Mouse (Mus musculus) adipocyte (in vitro differentiated cells): ENCODE measurements around the gene Kremen2.
A peak's percentile ranks its signal among the peaks of the same experiment; 100 is the strongest.

ENCODE experiments used
- DNase-seq: peaks from one replicate; pipeline ENCODE4 v3.0.0-alpha.2; 2016; ENCODE audit warnings: low spot score

The Kremen2 gene

DNA sequence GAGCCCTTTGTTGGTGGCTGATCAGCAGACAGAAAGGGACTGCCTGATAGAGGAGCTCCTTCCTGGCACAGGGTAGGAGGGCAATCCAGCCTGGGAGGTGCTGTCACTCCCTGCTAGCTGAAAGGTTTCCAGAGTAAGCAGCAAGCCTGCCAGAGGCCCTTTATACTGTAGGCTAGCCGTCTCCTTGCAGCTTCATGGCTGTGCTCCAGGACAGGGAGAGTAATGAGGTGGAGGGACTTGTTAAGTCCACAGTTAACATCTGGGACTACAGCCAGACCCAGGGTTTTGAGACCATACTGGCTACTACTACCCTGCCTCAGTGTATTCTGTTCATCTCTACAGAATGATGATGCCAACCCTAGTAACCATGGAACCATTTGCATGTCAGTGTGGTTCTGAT lies 11.3 kb downstream of the Kremen2 start:
- peak; percentile 97 for DNase-seq

DNA sequence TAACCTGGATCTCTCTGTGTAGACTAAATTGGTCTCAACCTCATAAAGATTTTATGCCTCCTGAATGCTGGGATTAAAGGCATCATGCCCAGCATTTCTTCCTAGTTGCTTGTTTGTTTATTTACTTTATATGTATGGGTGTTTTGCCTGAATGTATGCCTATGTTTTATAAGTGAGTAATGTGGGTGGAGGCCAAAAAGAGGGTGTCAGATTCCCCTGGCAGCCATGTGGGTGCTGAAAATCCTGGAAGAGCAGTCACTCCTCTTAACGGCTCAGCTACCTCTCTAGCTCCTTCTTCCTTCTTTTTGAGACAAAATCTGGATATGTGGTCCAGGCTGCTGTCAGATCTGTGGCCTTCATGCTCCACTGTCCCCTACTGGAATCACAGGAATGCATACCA lies 15.2 kb downstream of the Kremen2 start:
- peak; percentile 35 for DNase-seq

DNA sequence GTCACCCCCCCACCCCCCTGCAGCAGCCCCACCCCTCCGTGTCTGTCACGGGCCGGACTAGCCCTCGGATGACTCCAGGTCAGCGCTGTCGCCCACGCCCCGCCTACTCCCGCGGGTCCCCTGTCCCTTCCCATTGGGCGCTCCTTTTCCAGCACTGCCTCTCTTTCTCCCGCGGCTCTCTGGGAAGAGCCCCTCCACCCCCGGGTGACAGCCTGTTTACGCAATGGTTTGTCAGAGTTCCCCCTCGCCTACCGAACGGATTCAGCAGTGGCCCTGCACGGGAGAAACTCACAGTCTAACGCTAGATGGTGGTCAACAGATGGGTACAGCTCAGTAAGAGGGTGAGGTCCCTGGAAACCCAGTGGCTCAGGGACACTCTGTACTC lies 18.9 kb downstream of the Kremen2 start:
- DNase-seq: peak; percentile 84

DNA sequence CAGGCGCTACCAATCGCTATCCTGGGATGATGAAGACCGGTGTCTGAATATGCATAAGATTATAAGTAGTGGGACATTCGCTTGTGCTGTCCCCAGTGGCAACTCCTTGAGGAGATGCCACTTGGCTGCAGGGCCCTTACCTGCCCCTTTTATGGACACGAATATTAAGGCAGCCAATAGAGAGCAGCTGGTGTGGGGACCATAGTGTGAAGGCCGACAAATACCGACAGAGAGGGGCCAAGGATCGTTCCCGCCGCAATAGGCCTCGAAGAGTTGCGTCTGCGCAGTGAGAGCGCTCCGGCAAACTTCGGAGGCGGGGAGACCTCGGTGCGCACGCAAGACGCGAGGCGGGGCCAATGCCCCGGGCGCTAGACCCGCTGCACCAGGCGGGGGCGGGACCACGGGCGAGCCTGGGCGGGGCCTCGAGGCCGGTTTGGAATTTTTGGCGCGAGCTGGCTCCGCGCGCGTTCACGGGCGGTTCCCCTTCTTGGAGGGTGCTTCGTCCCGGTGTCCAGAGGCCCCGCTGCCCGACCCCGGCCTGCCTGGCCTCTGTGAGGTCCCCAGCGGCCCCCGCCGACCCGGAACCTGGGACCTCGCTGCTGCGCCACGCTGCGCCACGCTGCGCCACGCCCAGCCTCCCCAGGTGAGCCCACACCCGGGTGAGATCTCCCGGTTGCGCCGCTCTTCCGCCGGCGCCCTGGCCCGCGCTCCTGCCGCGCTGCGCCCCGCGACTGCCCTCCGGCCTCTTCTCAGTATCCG lies 19.5 kb downstream of the Kremen2 start, which contains the start of gene Pkmyt1:
TSS of gene Pkmyt1 (plus strand) at position 338 of the 759 bp plus-strand sequence.
- DNase-seq: peak; percentile 97

DNA sequence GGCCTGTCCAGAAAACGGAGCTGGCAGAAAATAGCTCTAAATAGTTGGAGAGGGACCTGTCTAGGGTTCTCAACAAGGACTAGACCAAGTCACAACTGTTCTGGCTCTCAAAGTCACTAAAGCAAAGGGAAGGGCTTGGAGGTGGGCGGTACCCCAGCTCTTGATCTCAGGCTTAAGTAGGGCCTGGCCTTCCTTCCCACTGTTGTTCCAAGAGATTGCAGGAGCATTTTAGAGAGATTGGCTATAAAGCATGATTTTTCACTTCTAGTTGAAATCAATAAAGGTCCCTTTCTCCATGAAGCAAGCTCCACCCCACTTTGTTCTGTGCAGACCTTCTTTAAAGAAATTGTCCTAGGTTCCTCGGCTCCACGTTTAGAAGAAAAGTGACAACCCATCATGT lies 20.2 kb downstream of the Kremen2 start:
- peak; percentile 38 for DNase-seq

DNA sequence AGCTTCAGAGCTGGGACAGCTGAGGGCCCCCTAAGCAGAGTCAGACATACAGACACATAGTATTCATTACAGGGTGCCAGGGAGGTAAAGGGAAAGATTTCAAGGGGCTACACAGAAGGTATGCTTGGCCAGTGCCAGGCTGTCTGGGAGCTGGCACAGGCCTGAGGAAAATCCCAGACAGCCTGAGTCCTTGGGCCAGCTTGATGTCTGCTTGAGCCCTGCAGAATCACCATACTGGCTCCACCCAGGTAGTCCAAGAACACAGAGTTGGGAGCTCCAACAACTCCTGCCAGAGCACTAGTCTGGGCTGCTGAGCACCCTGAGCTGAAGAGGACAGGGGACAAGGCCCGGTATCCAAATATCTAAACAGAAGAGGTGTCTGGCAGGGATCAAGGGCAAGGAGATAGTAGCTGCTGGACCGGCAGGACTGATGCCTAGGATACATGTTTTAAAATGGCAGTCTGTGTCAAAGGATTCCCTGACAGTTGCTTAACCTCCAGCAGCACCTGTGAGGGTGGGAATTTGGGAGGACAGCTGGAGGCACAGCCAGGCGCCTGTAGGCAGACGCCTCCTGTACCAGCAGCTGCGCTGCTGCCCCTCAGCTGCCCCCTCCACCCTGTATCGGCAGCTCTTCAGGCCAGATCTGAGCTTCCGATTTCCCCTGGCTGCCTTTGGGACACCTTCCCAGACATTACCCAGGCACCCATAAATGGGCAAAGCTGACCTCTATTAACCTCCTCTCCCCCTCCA lies 23.1 kb downstream of the Kremen2 start, which contains the start of gene 1520401A03Rik:
TSS of gene 1520401A03Rik (minus strand) at position 408 of the 750 bp plus-strand sequence.
- no peak for DNase-seq

DNA sequence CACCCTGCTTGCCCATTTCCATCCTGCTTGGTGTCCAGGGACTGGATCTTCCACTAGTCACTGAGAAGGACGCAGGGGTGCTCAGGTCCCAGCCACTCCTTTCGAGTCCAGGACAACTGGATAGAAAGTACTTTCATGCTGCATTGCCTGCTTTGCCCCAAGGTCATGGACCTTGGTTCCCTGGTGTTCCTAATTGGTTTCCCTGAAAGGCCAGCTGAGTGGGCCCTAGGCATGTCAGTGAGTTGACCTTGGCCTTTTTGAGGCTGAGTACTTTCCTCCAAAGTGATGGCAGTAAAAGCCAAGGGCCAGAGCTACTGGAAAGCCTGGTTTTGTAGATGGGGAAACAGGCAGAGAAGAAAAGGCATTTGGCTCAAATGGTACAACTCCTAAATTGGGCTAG lies 23.7 kb downstream of the Kremen2 start:
- DNase-seq: no peak

DNA sequence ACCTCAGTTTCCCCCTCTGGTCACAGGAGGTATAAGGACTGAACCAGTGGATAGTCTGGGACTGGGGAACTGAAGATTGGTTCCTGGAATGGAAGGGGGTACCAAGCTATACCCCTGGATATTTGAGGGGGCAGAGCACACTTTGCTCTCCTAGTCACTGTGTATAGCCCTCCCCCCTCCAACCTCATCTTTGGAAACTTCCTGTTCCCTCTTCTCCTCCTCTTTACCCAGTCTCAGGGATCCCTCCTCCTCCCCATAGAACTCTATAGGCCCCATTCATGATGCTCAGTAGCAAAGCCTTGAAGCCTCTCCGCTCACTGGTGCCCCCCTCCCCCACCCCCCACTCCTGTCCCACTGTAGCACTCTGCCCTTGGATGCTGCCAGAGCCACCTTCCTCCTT lies 26.2 kb downstream of the Kremen2 start:
- DNase-seq: no peak

DNA sequence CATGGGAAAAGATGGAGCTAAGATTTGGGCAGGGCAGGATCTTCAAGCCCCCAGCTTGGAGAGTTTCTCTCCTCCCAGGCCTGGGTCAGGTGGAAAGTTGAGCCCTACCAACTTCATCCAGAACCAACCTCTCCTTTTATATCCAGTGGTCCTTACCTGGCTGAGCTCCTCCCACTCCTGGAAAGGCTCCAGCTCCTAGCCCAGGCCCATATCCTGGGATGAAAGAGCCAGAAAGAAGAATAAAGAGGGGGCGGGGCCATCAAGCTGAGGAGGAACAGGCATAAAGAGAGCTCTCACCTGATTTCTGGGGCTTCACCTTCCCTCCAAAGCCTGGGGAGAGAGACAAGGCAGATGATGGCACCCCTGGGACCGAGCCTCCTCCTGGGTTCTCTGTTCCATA lies 28.6 kb downstream of the Kremen2 start:
- no peak for DNase-seq

DNA sequence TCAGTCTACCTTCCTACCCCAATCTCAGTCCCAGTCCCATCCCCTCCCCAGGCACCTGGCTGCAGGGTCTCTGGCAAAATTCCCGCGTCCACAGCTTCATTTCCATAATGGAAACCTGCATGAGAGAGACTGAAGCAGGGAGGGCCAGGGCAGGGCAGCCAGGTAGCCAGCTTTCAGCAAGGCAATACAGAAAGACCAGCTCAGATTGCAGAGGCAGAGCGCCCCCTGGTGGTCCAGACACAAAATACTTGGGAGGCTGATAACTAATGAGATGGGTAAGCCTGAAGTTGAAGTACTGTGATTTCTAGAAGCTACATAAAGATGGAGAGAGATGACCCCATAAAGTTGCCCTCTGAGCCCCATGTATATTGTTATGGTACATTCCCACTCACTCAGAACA lies 39.4 kb downstream of the Kremen2 start:
- DNase-seq: peak; percentile 78

DNA sequence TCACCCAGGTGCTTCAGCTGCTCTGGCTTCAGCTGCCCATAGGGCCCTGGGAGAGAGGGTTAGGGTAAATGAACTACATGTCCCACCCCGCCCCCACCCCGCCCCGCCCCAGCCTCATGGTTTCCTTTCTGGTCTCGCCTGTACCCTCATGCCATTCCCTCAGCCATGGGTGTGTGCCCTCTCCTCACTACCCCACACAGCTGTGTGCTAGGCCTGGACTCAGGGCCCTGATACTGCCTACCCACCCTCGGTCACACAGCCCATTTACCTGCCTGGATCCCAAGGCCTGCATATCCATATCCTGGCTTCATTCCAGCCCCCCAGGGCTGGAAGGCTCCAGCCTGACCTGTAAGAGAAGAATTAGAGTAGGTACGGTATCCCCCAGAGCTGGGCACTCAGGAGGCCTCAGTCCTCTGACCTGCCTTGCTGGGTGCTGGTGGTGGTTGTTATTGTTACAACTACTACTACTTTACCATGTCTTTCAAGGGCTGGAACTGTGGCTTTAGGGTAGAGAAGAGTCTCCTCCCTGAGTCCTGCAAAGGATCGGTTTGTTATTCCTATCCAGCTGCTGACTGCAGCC lies 40.0 kb downstream of the Kremen2 start:
- no peak for DNase-seq

DNA sequence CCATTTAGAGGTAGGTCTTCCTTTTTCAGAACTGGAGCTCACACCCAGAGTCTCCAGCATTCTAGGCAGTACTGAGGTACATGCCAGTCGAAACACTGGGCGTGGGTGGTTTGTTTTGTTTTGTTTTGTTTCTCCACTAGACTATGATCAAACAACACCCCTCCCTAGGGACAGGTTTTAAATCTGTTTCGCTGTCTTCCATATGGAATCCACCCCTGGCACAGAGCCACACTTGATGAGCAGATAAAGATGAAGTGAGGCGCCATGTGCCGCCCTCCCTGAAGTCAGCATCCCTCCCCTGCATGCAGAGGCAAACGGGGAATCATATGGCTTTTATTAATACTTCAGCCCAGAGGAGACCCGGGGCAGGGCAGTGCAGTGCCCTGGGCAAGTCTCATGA lies 40.9 kb downstream of the Kremen2 start:
- DNase-seq: no peak

DNA sequence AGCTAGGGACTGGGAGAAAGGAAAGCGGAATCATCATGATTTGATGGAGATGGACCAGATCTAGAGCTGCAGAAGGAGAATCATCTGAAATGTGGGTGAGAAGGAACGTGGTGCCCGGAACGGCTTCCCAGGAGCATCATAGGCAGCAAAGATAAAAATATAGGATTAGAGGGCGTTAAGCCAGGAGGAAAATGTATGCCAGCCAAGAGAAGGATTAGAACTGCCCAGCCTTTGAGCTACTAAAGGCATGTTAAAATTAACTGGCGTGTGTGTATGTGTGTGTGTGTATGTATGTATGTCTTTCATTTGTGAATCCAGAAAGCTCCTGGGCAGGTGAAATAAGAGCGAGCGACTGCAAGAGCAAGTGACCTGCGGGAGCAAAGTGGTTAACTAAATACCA lies 42.3 kb downstream of the Kremen2 start:
- no peak for DNase-seq

DNA sequence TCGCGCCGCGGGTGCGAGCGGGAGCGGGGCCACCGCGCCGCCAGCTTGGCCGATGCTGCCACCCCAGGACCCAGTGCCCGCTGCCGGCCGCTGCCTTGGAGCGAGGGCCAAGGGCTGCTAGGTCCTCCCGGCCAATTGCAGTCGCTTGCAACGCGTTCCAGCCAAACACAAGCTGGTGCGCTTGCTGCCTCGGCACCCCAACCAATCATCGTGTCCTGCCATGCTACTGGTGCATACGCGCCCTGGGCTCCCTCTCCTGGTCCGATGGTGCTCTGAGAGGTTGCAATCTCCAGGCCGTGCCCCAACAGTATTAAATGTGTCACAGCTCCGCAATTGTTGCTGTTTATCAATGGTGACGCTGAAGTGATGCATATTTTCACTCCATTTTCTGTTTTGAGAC lies 45.6 kb downstream of the Kremen2 start:
- peak; percentile 97 for DNase-seq

DNA sequence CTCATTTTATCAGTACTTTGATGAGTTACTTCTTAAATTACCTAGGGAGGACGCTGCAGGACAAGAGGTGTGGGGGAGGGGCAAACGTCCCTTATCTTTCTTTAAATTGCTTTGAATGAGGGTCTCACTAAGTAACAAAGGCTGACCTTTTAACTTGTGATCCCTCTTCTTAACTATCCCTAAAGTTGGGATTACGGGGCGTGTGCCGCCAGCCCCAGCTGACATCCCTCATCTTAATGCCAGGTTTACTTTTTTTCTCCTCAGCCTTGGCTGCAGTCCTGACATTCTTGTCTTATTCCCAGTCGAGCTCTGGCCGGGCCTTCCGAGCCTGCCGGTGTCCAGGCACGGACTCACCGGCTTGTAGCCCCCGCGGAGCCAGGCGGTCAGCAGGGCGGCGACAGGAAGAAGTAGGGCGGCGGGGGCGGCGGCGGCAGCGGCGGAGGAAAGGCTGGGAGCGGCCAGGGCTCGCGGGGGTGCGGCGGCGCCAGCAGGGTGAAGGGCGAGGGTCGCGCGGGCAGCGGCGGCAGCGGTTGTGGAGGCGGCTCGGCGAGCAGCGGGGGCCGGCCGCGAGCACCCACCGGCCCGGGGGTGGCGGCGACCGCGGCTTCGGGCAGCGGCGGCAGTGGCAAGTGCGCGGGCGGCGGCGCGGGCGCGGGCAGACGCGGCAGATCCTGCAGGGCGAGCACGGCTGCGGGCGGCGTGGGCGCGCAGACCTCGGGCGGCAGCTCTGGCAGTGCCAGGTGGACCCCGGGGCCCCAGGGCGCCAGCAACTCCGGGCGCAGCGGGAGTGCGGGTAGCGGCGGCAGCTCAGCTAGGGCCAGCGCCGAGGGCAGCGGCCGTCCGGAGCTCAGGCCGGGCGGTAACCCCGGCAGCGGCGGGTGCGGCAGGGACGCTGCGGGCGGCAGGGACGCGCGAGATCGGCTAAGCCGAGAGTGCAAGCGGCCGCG lies 46.2 kb downstream of the Kremen2 start:
- DNase-seq: peak; percentile 66

DNA sequence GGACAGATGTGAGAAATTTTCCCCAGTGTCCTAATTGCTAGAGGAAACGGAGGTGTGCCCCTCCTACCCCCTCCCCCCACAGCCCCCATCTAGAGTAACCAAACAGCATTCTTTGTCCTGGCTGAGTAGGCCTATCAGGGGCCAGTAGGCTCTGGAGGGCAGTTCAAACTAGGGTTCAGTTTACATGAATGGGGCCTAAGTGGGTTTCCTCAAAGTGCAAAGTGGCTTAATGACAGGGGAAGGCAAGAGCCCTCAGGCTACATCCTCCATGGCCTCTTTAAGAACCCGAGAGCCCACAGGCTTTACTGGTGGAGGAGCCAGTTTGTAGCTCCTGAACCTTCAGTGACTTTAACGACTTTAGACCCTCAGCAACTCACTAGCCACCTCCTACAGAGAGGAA lies 49.8 kb downstream of the Kremen2 start:
- no peak for DNase-seq

DNA sequence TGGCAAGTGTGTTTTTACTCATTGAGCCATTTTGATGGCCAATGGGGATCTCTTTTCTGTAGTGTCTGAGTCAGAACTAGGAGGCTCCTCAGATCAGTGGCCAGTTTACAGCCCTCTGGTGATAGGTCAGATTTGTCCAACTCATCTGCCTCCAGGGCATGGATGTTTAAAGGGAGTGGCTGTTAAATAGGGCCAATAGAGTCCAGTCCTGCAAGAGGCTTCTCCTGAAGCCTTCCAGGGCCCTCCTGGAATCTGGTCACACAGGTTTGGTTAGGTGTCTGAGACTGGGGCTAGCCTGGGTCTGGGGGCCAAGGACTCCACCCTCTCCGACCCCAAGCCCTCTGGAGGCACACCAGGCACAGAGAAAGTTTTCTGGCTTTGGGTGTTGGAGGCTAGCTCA lies 51.1 kb downstream of the Kremen2 start:
- no peak for DNase-seq
